Mouse (Mus musculus) MEL-GATA-1-ER (cell line): ENCODE data around the gene Npy5r.

ENCODE experiments used
- DNase-seq: peaks from one replicate; pipeline ENCODE4 v3.0.0-alpha.2; 2012; ENCODE audit warnings: low read depth; ENCODE audit errors: extremely low read depth

Npy5r gene

GRCm38 (mm10) chr8:66687511-66688329 lies at the start of gene Npy5r:
Gene Npy5r, minus strand, starts transcription at chr8:66688128.
- no peak for DNase-seq

DNA sequence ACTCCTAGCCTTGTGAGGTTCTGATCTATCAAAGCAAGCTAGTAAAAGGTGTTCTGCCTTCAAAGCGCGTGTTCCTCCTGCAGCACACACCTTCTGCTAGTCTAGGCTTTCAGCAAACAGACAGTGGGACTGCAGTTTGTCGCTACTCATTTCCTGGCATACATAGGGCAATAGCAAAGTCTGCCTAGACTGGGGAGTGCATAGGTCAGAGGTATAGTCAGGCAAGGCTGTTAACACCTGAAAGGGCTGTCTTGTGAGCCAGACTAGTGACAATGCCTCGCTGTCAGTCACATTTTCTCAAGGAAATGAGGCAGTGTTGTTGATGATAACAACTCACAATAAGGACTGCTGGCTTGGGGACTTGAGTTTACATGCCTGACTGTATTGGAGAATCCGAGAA lies 44.0 kb upstream of the Npy5r start:
- DNase-seq, result no peak

DNA sequence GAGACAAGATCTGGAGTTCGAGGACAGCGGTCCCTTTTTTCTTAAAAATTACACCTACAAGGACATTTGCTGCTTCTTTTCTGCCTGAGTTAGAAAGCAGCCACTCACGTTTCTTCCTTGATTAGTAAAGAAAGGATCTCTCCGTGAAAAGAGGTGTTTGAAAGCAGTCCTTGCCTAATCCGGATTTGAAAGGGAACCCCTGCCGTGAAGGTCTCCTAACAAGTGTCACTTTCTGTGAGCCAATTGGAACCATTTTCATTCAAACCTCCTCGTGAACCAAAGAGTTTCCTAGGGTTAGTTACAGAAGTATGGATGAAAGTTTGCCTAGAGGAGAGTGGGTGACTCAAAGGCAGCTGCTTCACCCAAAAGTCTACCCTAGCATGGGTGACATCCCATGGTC lies 41.5 kb upstream of the Npy5r start:
- no peak for DNase-seq

- no peak for DNase-seq
Measured at GRCm38 (mm10) chr8:66722835-66723234, 34.9 kb upstream of the Npy5r start.

GRCm38 (mm10) chr8:66714324-66714975 lies 26.5 kb upstream of the Npy5r start:
- DNase-seq, result no peak

DNA sequence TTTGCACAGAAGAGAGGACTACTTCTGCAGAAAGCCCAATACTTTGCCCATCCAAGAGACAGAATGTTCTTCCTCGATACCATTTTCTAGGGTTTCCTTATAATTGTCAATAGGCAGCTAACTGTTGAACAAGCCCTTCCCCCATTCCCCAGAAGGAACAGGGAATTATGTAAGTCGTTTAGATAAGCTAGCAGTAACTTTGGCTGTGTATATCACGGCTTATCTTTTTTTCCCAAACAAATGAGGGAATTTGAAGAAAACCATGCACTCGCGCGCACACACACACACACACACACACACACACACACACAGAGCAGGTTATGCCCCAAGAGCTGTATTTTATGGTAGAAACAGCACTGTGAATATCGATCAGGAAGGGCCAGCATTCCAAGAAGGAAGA lies 10.9 kb upstream of the Npy5r start:
- DNase-seq, result no peak

- DNase-seq, result no peak
Measured at GRCm38 (mm10) chr8:66698011-66698410, 10.1 kb upstream of the Npy5r start.

- no peak for DNase-seq
Measured at GRCm38 (mm10) chr8:66696970-66697843, 9.3 kb upstream of the Npy5r start, which contains the start of gene Npy1r. Gene Npy1r, plus strand, starts transcription at chr8:66697192.

GRCm38 (mm10) chr8:66690402-66690801 lies 2.5 kb upstream of the Npy5r start:
- no peak for DNase-seq

- DNase-seq, result no peak
Measured at GRCm38 (mm10) chr8:66688799-66689198, 871 bp upstream of the Npy5r start.

GRCm38 (mm10) chr8:66688395-66688794 lies 467 bp upstream of the Npy5r start:
- DNase-seq, result no peak

DNA sequence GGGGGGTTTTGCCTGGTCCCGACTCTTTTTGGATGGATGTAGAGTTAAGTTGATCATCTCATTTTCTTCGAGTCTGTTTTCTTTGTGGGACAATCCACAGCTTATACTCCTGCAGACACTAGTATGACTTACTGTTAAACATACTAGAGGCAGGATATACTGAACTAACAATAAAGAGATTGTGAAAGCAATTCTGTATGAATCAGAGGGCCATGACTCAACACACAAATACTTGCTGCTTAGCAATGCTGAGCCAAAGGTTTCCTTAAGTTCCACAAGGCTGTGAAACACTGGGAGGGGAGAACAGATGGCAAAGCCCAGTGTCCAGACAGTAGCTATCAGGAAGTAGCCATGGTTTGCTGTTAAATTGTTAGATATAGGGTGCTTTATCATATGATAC lies 6.7 kb downstream of the Npy5r start:
- DNase-seq, result no peak

- no peak for DNase-seq
Measured at GRCm38 (mm10) chr8:66630721-66631120, 57.2 kb downstream of the Npy5r start.
